Mouse (Mus musculus) cerebellum, adult 2 months (tissue): Measurements from ENCODE around the gene Lck. TPM values are rescaled to one million over a fixed set of nuclear protein-coding genes. Genes with fewer than 3 reads are reported as not detected.

Source experiments
- DNase-seq, 2 experiments: peaks; one replicate each; pipeline ENCODE4 v3.0.0; 2021
- H3K27ac ChIP-seq: fragments of 200-500 bp; 2 replicates; pipeline ENCODE4 v1.5.1; 2012; ENCODE audit warnings: low read length, control low read depth, inconsistent platforms; ENCODE audit not compliant: insufficient read depth
- H3K27me3 ChIP-seq: fragments of 200-500 bp; 2 replicates; pipeline ENCODE4 v1.6.1; 2012; ENCODE audit warnings: inconsistent platforms, mild to moderate bottlenecking, low read length, moderate library complexity; ENCODE audit not compliant: control insufficient read depth, insufficient read depth
- H3K4me1 ChIP-seq: fragments of 200-500 bp; 2 replicates; pipeline ENCODE4 v1.6.1; 2011; ENCODE audit warnings: low read length; ENCODE audit not compliant: control insufficient read depth, insufficient read depth
- H3K4me3 ChIP-seq: fragments of 200-500 bp; replicated peaks from 2 replicates; pipeline ENCODE3; 2011; ENCODE audit warnings: mild to moderate bottlenecking, low read depth, low read length, control low read depth; ENCODE audit not compliant: insufficient read depth
- CTCF ChIP-seq: fragments of 200-500 bp; IDR thresholded peaks from 2 replicates; pipeline ENCODE4 v1.5.1; 2011; ENCODE audit warnings: low read depth, mild to moderate bottlenecking, control low read depth, low read length, moderate library complexity, borderline replicate concordance; ENCODE audit not compliant: insufficient read depth
- POLR2A ChIP-seq: fragments of 200-500 bp; IDR thresholded peaks from 2 replicates; pipeline ENCODE4 v1.6.1; 2011; ENCODE audit warnings: low read length, control low read depth, borderline replicate concordance; ENCODE audit not compliant: insufficient read depth
- WGBS: fragments of 180-500 bp; shearing (Covaris S2); methylation state at CpG from one replicate; pipeline ENCODE4 v1.1.7; 2018; 5-methylcytosine and 5-hydroxymethylcytosine counted together
- polyA plus RNA-seq: library from polyadenylated mRNA; depleted of rRNA; stranded (reverse); fragments of >200 nt; gene quantifications from 2 replicates; pipeline ENCODE4 v1.2.3, GENCODE M21; 2012

The Lck gene
- polyA plus RNA-seq, 1 experiment: 1.00 TPM

- H3K27ac ChIP-seq: peak overlapping the region; percentile 59; the same call in 1 of the 2 replicates
- TF ChIP-seq POLR2A (no peak), CTCF (peak; percentile 94)
- WGBS: 31% methylated on average over 7 of the region's 7 CpGs
These were observed 35.1 kb upstream of the Lck start for GRCm38 (mm10) chr4:129608426-129609025.

GRCm38 (mm10) chr4:129600233-129601158 is 27.1 kb upstream of the Lck start, which contains the start of the genes Eif3i and Tmem234:
Gene Eif3i, minus strand, starts transcription at chr4:129600648.
Gene Tmem234, plus strand, starts transcription at chr4:129600668.
- Histone ChIP-seq H3K4me1 (peaks cover 10% of the 10 kb centered on the region), H3K4me3 (peak within 1 kb of the TSS; percentile 88), H3K27ac (0 out of 2 replicates have a peak within 1 kb of the TSS, but pooled peaks have one; percentile 42), H3K27me3 (no peaks in the 10 kb centered on the region)
- under 1% methylated on average over 74 of the region's 74 CpGs for WGBS
- TF ChIP-seq CTCF (no peak), POLR2A (peak; percentile 82)
- peak; percentile 82 to 84 for DNase-seq

More at GRCm38 (mm10) chr4:129608426-129609025, 35.1 kb upstream of the Lck start:
- no peak overlapping the region for H3K4me3 ChIP-seq
- peak; percentile 79 to 83 for DNase-seq
- peaks cover 7% of the 10 kb centered on the region; the same call in 1 of the 2 replicates for H3K4me1 ChIP-seq
- H3K27me3 ChIP-seq: no peaks in the 10 kb centered on the region

GRCm38 (mm10) chr4:129588865-129589264 is 15.4 kb upstream of the Lck start:
- Histone ChIP-seq H3K27me3 (no peaks in the 10 kb centered on the region), H3K27ac (no peak overlapping the region), H3K4me3 (no peak overlapping the region), H3K4me1 (no peaks in the 10 kb centered on the region)
- no peak for TF ChIP-seq CTCF
- no peak for TF ChIP-seq POLR2A
- 73% methylated on average over 4 of the region's 4 CpGs for WGBS
- DNase-seq: no peak

- no peaks in the 10 kb centered on the region for H3K4me1 ChIP-seq
- no peaks in the 10 kb centered on the region for H3K27me3 ChIP-seq
- H3K4me3 ChIP-seq: no peak overlapping the region
- 13% methylated on average over 1 of the region's 1 CpGs for WGBS
- no peak overlapping the region for H3K27ac ChIP-seq
- TF ChIP-seq CTCF (no peak), POLR2A (no peak)
- no peak for DNase-seq
These were observed 13.5 kb upstream of the Lck start for GRCm38 (mm10) chr4:129586943-129587342.

GRCm38 (mm10) chr4:129585773-129586172 is 12.3 kb upstream of the Lck start:
- Histone ChIP-seq H3K4me1 (no peaks in the 10 kb centered on the region), H3K27ac (no peak overlapping the region), H3K4me3 (no peak overlapping the region), H3K27me3 (no peaks in the 10 kb centered on the region)
- DNase-seq: no peak
- no peak for TF ChIP-seq CTCF
- TF ChIP-seq POLR2A: no peak
- 89% methylated on average over 9 of the region's 9 CpGs for WGBS

- H3K27ac ChIP-seq: no peak overlapping the region
- H3K4me3 ChIP-seq: peak overlapping the region; percentile 57
- TF ChIP-seq POLR2A: no peak
- TF ChIP-seq CTCF: peak; percentile 63
- no peaks in the 10 kb centered on the region for H3K27me3 ChIP-seq
- peak; percentile 69 to 80 for DNase-seq
- WGBS: 3% methylated on average over 36 of the region's 36 CpGs
- H3K4me1 ChIP-seq: no peaks in the 10 kb centered on the region
These were observed 11.6 kb upstream of the Lck start for GRCm38 (mm10) chr4:129584884-129585608.

GRCm38 (mm10) chr4:129584370-129584769 is 10.9 kb upstream of the Lck start:
- WGBS: 75% methylated on average over 1 of the region's 1 CpGs
- Histone ChIP-seq H3K4me1 (no peaks in the 10 kb centered on the region), H3K27ac (no peak overlapping the region), H3K27me3 (no peaks in the 10 kb centered on the region), H3K4me3 (no peak overlapping the region)
- no peak for TF ChIP-seq POLR2A
- no peak for TF ChIP-seq CTCF
- DNase-seq: no peak
